Mouse (Mus musculus) CH12.LX (cell line): ENCODE measurements around the gene Zbtb20. TPM values are rescaled to one million over a fixed set of nuclear protein-coding genes. Genes with fewer than 3 reads are reported as not detected.

Experiments
- DNase-seq: peaks from one replicate; pipeline ENCODE4 v3.0.0-alpha.2; 2013; ENCODE audit errors: extremely low read depth
- H3K27ac ChIP-seq: 2 replicates; pipeline ENCODE4 v1.5.1; 2012; ENCODE audit warnings: low read depth, mild to moderate bottlenecking, control low read depth, moderate library complexity; ENCODE audit not compliant: insufficient read depth
- H3K27me3 ChIP-seq: replicated peaks from 2 replicates; pipeline ENCODE3; 2012; ENCODE audit warnings: inconsistent platforms
- H3K36me3 ChIP-seq, 2 experiments: replicated peaks in 1 of 2; 2 replicates each; pipeline versions ENCODE3 to v1.6.1; 2012; ENCODE audit warnings: inconsistent platforms in 1 of 2, low read length in 1 of 2, mild to moderate bottlenecking in 1 of 2, mixed read lengths in 1 of 2, moderate library complexity in 1 of 2; ENCODE audit not compliant: control insufficient read depth in 1 of 2, insufficient read depth in 1 of 2
- H3K4me1 ChIP-seq, 2 experiments: 2 replicates each; pipeline ENCODE4 v1.6.1; 2012; ENCODE audit warnings: inconsistent platforms in 1 of 2, moderate library complexity in 1 of 2; ENCODE audit not compliant: insufficient read depth in 2 of 2, control insufficient read depth in 1 of 2
- H3K4me2 ChIP-seq: 2 replicates; pipeline ENCODE4 v1.6.1; 2012; ENCODE audit warnings: low read depth, mild to moderate bottlenecking, control low read depth; ENCODE audit not compliant: poor library complexity, insufficient read depth, severe bottlenecking
- H3K4me3 ChIP-seq, 3 experiments: fragments of 150-350 bp in 1 of 3; sonication (generic) in 1 of 3; replicated peaks in 1 of 3; 2 replicates each; pipeline versions ENCODE3 to v1.5.1; 2011 to 2012; ENCODE audit warnings: low read depth in 2 of 3, low read length in 2 of 3, mild to moderate bottlenecking in 2 of 3, moderate library complexity in 2 of 3, control low read depth in 1 of 3, improper control_type of control experiment in 1 of 3, inconsistent platforms in 1 of 3, mixed read lengths in 1 of 3; ENCODE audit not compliant: poor library complexity in 1 of 3
- H3K79me2 ChIP-seq: replicated peaks from 2 replicates; pipeline ENCODE4 v1.6.1; 2012; ENCODE audit warnings: mild to moderate bottlenecking, moderate library complexity; ENCODE audit not compliant: control insufficient read depth, poor library complexity, insufficient read depth, severe bottlenecking; ENCODE audit errors: extremely low read depth
- H3K9ac ChIP-seq: 2 replicates; pipeline ENCODE4 v1.6.1; 2012; ENCODE audit warnings: low read depth, mild to moderate bottlenecking, control low read depth, moderate library complexity; ENCODE audit not compliant: insufficient read depth
- H3K9me3 ChIP-seq: replicated peaks from 2 replicates; pipeline ENCODE3; 2012; ENCODE audit warnings: low read length, inconsistent platforms, mixed read lengths
- BHLHE40 ChIP-seq: IDR thresholded peaks from 2 replicates; pipeline ENCODE4 v1.6.1; 2011; ENCODE audit warnings: mild to moderate bottlenecking, low read depth, low read length, improper control_type of control experiment
- CHD1 ChIP-seq: IDR thresholded peaks from 2 replicates; pipeline ENCODE4 v1.6.1; 2012; ENCODE audit warnings: low read depth, low read length, improper control_type of control experiment, inconsistent platforms
- CHD2 ChIP-seq: IDR thresholded peaks from 2 replicates; pipeline ENCODE4 v1.6.1; 2011; ENCODE audit warnings: low read length, improper control_type of control experiment
- CTCF ChIP-seq, 2 experiments: IDR thresholded peaks in 1 of 2; conservative IDR thresholded peaks in 1 of 2; 2 replicates each; pipeline ENCODE4 v1.5.1; 2011 to 2012; ENCODE audit warnings: low read depth in 2 of 2, low read length in 2 of 2, improper control_type of control experiment in 1 of 2, inconsistent platforms in 1 of 2, mild to moderate bottlenecking in 1 of 2, moderate library complexity in 1 of 2
- E2F4 ChIP-seq: IDR thresholded peaks from 2 replicates; pipeline ENCODE4 v1.6.1; 2011; ENCODE audit warnings: low read depth, low read length, improper control_type of control experiment; ENCODE audit not compliant: insufficient replicate concordance
- ELF1 ChIP-seq: IDR thresholded peaks from 2 replicates; pipeline ENCODE4 v1.6.1; 2014; ENCODE audit warnings: low read depth, mild to moderate bottlenecking, inconsistent platforms, low read length, improper control_type of control experiment
- EP300 ChIP-seq: IDR thresholded peaks from 2 replicates; pipeline ENCODE4 v1.6.1; 2011; ENCODE audit warnings: low read length, improper control_type of control experiment
- ETS1 ChIP-seq: conservative IDR thresholded peaks from 2 replicates; pipeline ENCODE4 v1.6.1; 2012; ENCODE audit warnings: low read depth, mild to moderate bottlenecking, inconsistent platforms, low read length, improper control_type of control experiment, moderate library complexity
- IRF4 ChIP-seq: IDR thresholded peaks from 2 replicates; pipeline ENCODE4 v1.6.1; 2014; ENCODE audit warnings: low read depth, mild to moderate bottlenecking, inconsistent platforms, low read length, improper control_type of control experiment
- KAT2A ChIP-seq: IDR thresholded peaks from 2 replicates; pipeline ENCODE4 v1.6.1; 2012; ENCODE audit warnings: low read length, improper control_type of control experiment, inconsistent platforms; ENCODE audit not compliant: insufficient replicate concordance
- MAFK ChIP-seq: IDR thresholded peaks from 2 replicates; pipeline ENCODE4 v1.6.1; 2011; ENCODE audit warnings: low read length, improper control_type of control experiment; ENCODE audit not compliant: insufficient replicate concordance
- MAX ChIP-seq: IDR thresholded peaks from 2 replicates; pipeline ENCODE4 v1.6.1; 2011; ENCODE audit warnings: low read length, improper control_type of control experiment
- MAZ ChIP-seq: IDR thresholded peaks from 2 replicates; pipeline ENCODE4 v1.6.1; 2012; ENCODE audit warnings: low read depth, mild to moderate bottlenecking, inconsistent platforms, low read length, improper control_type of control experiment, moderate library complexity
- MXI1 ChIP-seq: IDR thresholded peaks from 2 replicates; pipeline ENCODE4 v1.6.1; 2011; ENCODE audit warnings: mild to moderate bottlenecking, low read depth, low read length, improper control_type of control experiment
- MYC ChIP-seq: IDR thresholded peaks from 2 replicates; pipeline ENCODE4 v1.6.1; 2011; ENCODE audit warnings: low read depth, mild to moderate bottlenecking, improper control_type of control experiment, low read length
- NELFE ChIP-seq: IDR thresholded peaks from 2 replicates; pipeline ENCODE4 v1.6.1; 2011; ENCODE audit warnings: low read depth, low read length, improper control_type of control experiment
- PAX5 ChIP-seq: IDR thresholded peaks from 2 replicates; pipeline ENCODE4 v1.6.1; 2012; ENCODE audit warnings: low read length, inconsistent platforms, mixed read lengths
- POLR2A ChIP-seq: IDR thresholded peaks from 2 replicates; pipeline ENCODE4 v1.6.1; 2011; ENCODE audit warnings: low read depth, mild to moderate bottlenecking, improper control_type of control experiment, low read length
- POLR2AphosphoS2 ChIP-seq: IDR thresholded peaks from 2 replicates; pipeline ENCODE4 v1.6.1; 2011; ENCODE audit warnings: low read depth, low read length, improper control_type of control experiment
- RCOR1 ChIP-seq: conservative IDR thresholded peaks from 2 replicates; pipeline ENCODE4 v1.6.1; 2012; ENCODE audit warnings: low read depth, mild to moderate bottlenecking, inconsistent platforms, low read length, improper control_type of control experiment
- SIN3A ChIP-seq: IDR thresholded peaks from 2 replicates; pipeline ENCODE4 v1.6.1; 2012; ENCODE audit warnings: low read length, improper control_type of control experiment, inconsistent platforms
- SMC3 ChIP-seq: IDR thresholded peaks from 2 replicates; pipeline ENCODE4 v1.6.1; 2011; ENCODE audit warnings: low read depth, low read length, improper control_type of control experiment
- TBP ChIP-seq: conservative IDR thresholded peaks from 2 replicates; pipeline ENCODE4 v1.6.1; 2011; ENCODE audit warnings: low read depth, low read length, improper control_type of control experiment
- TCF12 ChIP-seq: IDR thresholded peaks from 2 replicates; pipeline ENCODE4 v1.6.1; 2014; ENCODE audit warnings: low read depth, mild to moderate bottlenecking, inconsistent platforms, low read length, improper control_type of control experiment
- UBTF ChIP-seq: IDR thresholded peaks from 2 replicates; pipeline ENCODE4 v1.6.1; 2012; ENCODE audit warnings: low read depth, mild to moderate bottlenecking, inconsistent platforms, low read length, improper control_type of control experiment, moderate library complexity
- USF1 ChIP-seq: IDR thresholded peaks from 2 replicates; pipeline ENCODE4 v1.6.1; 2014; ENCODE audit warnings: low read depth, mild to moderate bottlenecking, inconsistent platforms, low read length, improper control_type of control experiment
- USF2 ChIP-seq: conservative IDR thresholded peaks from 2 replicates; pipeline ENCODE4 v1.6.1; 2011; ENCODE audit warnings: low read depth, low read length, improper control_type of control experiment
- ZC3H11A ChIP-seq: IDR thresholded peaks from 2 replicates; pipeline ENCODE4 v1.6.1; 2012; ENCODE audit warnings: low read depth, mild to moderate bottlenecking, inconsistent platforms, low read length, improper control_type of control experiment
- ZKSCAN1 ChIP-seq: IDR thresholded peaks from 2 replicates; pipeline ENCODE4 v1.6.1; 2012; ENCODE audit warnings: low read depth, inconsistent platforms, low read length, improper control_type of control experiment, borderline replicate concordance
- ZMIZ1 ChIP-seq: IDR thresholded peaks from 2 replicates; pipeline ENCODE4 v1.6.1; 2012; ENCODE audit warnings: low read depth, mild to moderate bottlenecking, inconsistent platforms, low read length, improper control_type of control experiment
- ZNF384 ChIP-seq: IDR thresholded peaks from 2 replicates; pipeline ENCODE4 v1.6.1; 2012; ENCODE audit warnings: low read depth, low read length, improper control_type of control experiment, inconsistent platforms
- dilution Hi-C: fragments of 300-500 bp; cut with MboI; formaldehyde crosslinking; loops from 2 replicates; pipeline ENCODE4 v1.14.3; 2020; ENCODE audit warnings: low sequenced_read_pairs; ENCODE audit not compliant: extremely low pct_unique_long_range_greater_than_20kb, extremely low pct_ligation_motif_present
- in situ Hi-C: fragments of 300-500 bp; cut with MboI; formaldehyde crosslinking; loops from 3 replicates; pipeline ENCODE4 v1.14.3; 2019; ENCODE audit warnings: low sequenced_read_pairs, low pct_ligation_motif_present, low pct_unique_long_range_greater_than_20kb, mixed read lengths
- polyA plus RNA-seq: library from polyadenylated mRNA; unstranded; fragments of >175 nt; gene quantifications from 2 replicates; pipeline ENCODE4 v1.2.1, GENCODE M21; 2012; ENCODE audit warnings: low read depth; ENCODE audit not compliant: insufficient read length
- total RNA-seq, 2 experiments: library from RNA; depleted of rRNA; stranded (reverse); fragments of 300-350 nt in 1 of 2; fragments of >200 nt in 1 of 2; gene quantifications; 2 replicates each; pipeline ENCODE4 v1.2.3; 2012 to 2014

Gene Zbtb20
- total and polyA plus RNA-seq, 3 experiments, result 24.9 to 58.0 (median 51.6) TPM

DNA sequence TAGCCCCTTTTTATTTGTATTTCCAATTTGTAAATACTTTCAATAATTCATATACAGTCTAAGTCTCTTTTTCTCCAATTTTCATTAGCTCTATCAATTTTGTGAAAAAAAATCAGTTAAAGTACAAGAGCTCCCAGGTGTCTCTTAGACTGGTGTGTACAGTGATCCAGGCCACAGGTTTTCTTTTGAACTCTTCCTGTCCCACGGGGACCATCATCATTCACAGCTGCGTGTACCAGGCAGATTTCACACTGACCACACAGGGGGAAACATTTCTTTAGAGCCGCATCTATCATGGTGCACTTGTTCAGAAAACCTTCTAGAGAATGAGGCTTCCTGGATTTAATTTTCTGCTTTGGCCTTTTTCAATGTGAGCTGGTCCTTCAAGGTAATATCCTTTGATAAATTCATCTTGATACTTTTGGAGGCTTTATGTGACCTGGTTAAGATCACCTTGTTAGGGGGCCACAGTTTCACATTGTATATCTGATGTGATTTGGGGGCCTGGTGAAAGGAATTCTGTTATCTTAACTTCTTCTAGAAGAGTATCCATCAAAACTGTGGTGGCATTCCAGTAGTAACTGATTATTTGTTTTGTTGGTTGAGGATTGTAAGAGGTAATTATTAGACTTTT, 586.2 kb downstream of the Zbtb20 start (continued):
- TF ChIP-seq ETS1, result peak; percentile 88
- no peak for TF ChIP-seq ELF1
- no peak for TF ChIP-seq CTCF (conservative IDR thresholded peaks at IDR 0.05 in 1 of 2, IDR thresholded peaks at IDR 0.05 in 1 of 2; ENCODE audit: low read depth in 2 of 2, low read length in 2 of 2)

DNA sequence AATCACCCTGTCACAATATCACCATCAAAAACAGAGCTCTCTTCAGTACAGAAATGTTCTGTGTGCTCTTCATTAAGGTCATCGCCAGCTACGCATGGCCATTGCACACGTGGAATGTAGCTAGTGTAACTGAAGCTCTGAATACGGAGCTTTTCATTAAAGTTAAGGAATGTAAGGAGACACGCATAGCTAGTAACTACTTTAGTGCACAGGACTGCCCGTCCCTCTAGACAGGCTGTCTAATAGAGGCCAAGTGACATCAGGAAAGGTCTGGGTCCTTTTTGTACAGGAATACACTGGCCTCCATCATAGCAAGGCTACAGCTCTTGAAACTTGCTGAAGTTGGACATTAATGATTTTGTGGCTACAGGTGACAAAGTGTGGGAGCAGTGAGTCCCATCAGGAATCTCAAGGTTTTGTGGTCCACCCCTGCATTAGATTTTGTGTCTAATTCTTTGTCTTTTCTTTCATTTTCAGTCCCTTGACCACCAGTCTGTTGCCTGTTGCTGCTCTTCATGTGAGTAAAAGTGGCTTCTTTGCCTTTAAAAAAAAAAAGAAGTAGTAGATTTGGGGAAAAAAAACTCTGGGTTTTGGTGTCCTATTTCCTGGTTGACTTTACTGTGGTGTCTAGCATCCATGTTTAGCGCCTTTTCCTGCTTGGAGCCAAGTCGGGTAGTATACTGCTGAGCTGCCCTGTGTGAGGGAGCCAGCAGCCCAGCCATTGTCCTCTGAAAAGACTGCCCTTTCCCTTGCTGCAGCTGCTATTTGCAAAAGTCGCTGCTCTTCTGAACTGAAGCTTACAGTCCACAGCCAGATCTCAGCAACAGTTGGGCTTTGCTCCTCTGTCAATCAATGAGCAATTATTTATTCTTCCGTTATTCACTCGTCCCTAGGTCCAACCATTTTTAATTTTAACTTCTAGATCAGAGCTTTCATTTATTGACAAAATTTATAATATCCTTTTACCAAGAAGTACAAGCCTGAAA, 587.1 kb downstream of the Zbtb20 start:
- Histone ChIP-seq H3K9ac (peak overlapping the region; percentile 64), H3K4me1 (peaks cover 12 to 62% of the 10 kb centered on the region in 2 experiments), H3K79me2 (peaks cover 53% of the 10 kb centered on the region), H3K4me3 (peak overlapping the region; percentile 37 to 58 (median 46)), H3K9me3 (no peaks in the 10 kb centered on the region), H3K27ac (peak overlapping the region; percentile 87), H3K4me2 (peak overlapping the region; percentile 76), H3K27me3 (no peaks in the 10 kb centered on the region), H3K36me3 (peaks cover 5 to 20% of the 10 kb centered on the region in 2 experiments)
- in situ Hi-C loops (no loop called here), dilution Hi-C loops (no loop called here)
- TF ChIP-seq EP300 (no peak), KAT2A (no peak), ZC3H11A (no peak), RCOR1 (no peak), USF1 (no peak), BHLHE40 (no peak; the same call in 1 of the 2 replicates), NELFE (peak; percentile 48; the same call in 1 of the 2 replicates), SIN3A (peak; percentile 66; the same call in 1 of the 2 replicates), E2F4 (0 out of 2 replicates have a peak, but pooled peaks have one; percentile 26), MAFK (0 out of 2 replicates have a peak, but pooled peaks have one; percentile 4), TCF12 (peak; percentile 69), MXI1 (peak; percentile 84), ELF1 (peak; percentile 48; the same call in 1 of the 2 replicates), CHD2 (no peak), POLR2AphosphoS2 (no peak; the same call in 1 of the 2 replicates), UBTF (peak; percentile 24; the same call in 1 of the 2 replicates), ZNF384 (peak; percentile 94), IRF4 (no peak), MYC (peak; percentile 88), ZKSCAN1 (no peak), CHD1 (peak; percentile 63), POLR2A (peak; percentile 39), TBP (peak; percentile 14; the same call in 1 of the 2 replicates), SMC3 (no peak), ZMIZ1 (no peak; the same call in 1 of the 2 replicates), MAX (peak; percentile 88), MAZ (no peak), ETS1 (no peak), PAX5 (no peak), USF2 (no peak)
- no peak for DNase-seq
